Mouse (Mus musculus): ENCODE measurements at regions not wholly inside any gene's neighbourhood (a gene's known extent, or its start where the extent isn't known, plus 50 kb on each side); places are given as distances from the start of the nearest gene placed in this dataset.

DNA sequence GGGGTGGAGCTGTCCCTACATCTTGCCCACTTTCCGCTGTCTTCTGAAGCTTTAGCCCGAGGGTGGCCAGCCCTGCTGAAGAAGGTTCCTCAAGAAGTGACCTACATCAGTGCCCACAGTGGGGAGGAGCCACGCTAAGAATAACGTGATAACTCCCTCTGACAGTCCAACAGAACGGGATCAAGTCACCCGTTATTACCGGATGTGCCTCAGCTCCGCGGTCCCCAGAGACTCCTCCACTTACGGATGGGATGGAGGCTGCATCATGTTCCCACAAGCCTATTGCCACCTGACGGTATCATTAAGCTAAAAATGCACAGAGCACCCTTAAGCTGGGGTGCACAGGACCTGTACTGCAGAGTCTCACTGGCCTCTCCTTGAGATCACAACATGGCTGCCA lies 63.2 kb upstream of the Runx3 start:
- TF ChIP-seq EP300 (IDR thresholded peaks at IDR 0.05; ENCODE audit: low read depth) (no peak), CTCF (IDR thresholded peaks at IDR 0.05; ENCODE audit: low read depth) (no peak)

Measured in liver, embryonic 14.5 days (tissue).